ENCODE assay signal across 21 mouse cellular contexts in genomic region chr4:105898054-105898847, GRCm38 (mm10).
DNase-seq lines count a peak whose midpoint lies in the region.
"Had no signal": no experiment of that assay in that cellular context is flagged by ENCODE, and none has a peak within 500 bp of the region (broad histone marks: within the 10 kb centered on the region; RNA-seq: fewer than 3 reads in every experiment).

No protein-coding gene starts in this region.

- no peak overlapping the region for H3K27ac ChIP-seq in heart, embryonic 10.5 days
- H3K27ac ChIP-seq: forebrain, embryonic 12.5 days; heart, adult 2 months; kidney, postnatal 0 days; liver, embryonic 13.5 days; macrophage; midbrain, embryonic 10.5 days had no signal

- peak; percentile 40 to 81 for DNase-seq in adrenal gland, adult (ENCODE audit: inconsistent age in 2 of 2, low spot score in 1 of 2)
- DNase-seq in adrenal gland, postnatal 25 days = no peak
- DNase-seq in heart, embryonic 10.5 days (ENCODE audit: low spot score) = peak; percentile 22
- no peak for DNase-seq in heart, postnatal 14 days
- peak; percentile 23 to 39 for DNase-seq in adrenal gland, postnatal 36 days
- peak; percentile 76 for DNase-seq in skeletal muscle tissue, adult 2 months (ENCODE audit: low read depth, low spot score)
- DNase-seq in retina, embryonic 14.5 days (ENCODE audit: low spot score) = no peak
- DNase-seq in layer of hippocampus, postnatal 10 days (ENCODE audit: low spot score in 2 of 2) = no peak
- DNase-seq: cerebellum, adult 8-10 months; heart, adult 2 months; kidney, adult 18-20 months; left cerebral cortex, postnatal 4 days; liver, embryonic 13.5 days; lung, embryonic 14.5 days; retina, postnatal 1 day; right cerebral cortex, postnatal 4 days; thymus, postnatal 25 days had no signal

- no peaks in the 10 kb centered on the region for H3K9me3 ChIP-seq in heart, embryonic 10.5 days
- H3K9me3 ChIP-seq: forebrain, embryonic 12.5 days; liver, embryonic 13.5 days; midbrain, embryonic 10.5 days had no signal

- no peaks in the 10 kb centered on the region for H3K36me3 ChIP-seq in heart, embryonic 10.5 days
- H3K36me3 ChIP-seq: forebrain, embryonic 12.5 days; liver, embryonic 13.5 days; midbrain, embryonic 10.5 days had no signal

- no peak overlapping the region for H3K4me3 ChIP-seq in heart, embryonic 10.5 days
- H3K4me3 ChIP-seq: forebrain, embryonic 12.5 days; heart, adult 2 months; liver, embryonic 13.5 days; midbrain, embryonic 10.5 days had no signal

- H3K4me1 ChIP-seq in heart, embryonic 10.5 days = no peaks in the 10 kb centered on the region
- H3K4me1 ChIP-seq: forebrain, embryonic 12.5 days; liver, embryonic 13.5 days; midbrain, embryonic 10.5 days had no signal

- intact Hi-C loops in heart, postnatal 14 days (cut with DNase I) = no loop called here

- WGBS in heart, embryonic 10.5 days = 84% methylated on average over 5 of the region's 5 CpGs

- H3K27me3 ChIP-seq in heart, embryonic 10.5 days (ENCODE audit: insufficient read depth, poor library complexity, severe bottlenecking) = peaks cover 3% of the 10 kb centered on the region; the same call in 1 of the 2 replicates
- H3K27me3 ChIP-seq: forebrain, embryonic 12.5 days; liver, embryonic 13.5 days had no signal

Comparison
In these comparisons a context has a peak if more than half of its experiments do, and no peak if none do; other contexts are left out.
1. DNase-seq: peak in adrenal gland, adult (2 of 2), heart, embryonic 10.5 days (single experiment), adrenal gland, postnatal 36 days (2 of 2) and skeletal muscle tissue, adult 2 months (single experiment); none in adrenal gland, postnatal 25 days (single experiment), heart, postnatal 14 days (0 of 2), retina, embryonic 14.5 days (single experiment) and layer of hippocampus, postnatal 10 days (0 of 2).